Mouse (Mus musculus) midbrain, embryonic 15.5 days (tissue): ENCODE measurements at regions not wholly inside any gene's neighbourhood (a gene's known extent, or its start where the extent isn't known, plus 50 kb on each side); places are given as distances from the start of the nearest gene placed in this dataset.

Source experiments
- ATAC-seq: fragments of 200-750 bp; cut with Nextera tagmentation; replicated peaks from 2 replicates; pipeline ENCODE4 v1.8.0; 2017; ENCODE audit warnings: moderate TSS enrichment
- H3K27ac ChIP-seq: fragments of 300-500 bp; sonication (generic); 2 replicates; pipeline ENCODE4 v1.5.1; 2015; ENCODE audit warnings: mild to moderate bottlenecking, inconsistent platforms
- H3K27me3 ChIP-seq: fragments of 300-500 bp; sonication (generic); replicated peaks from 2 replicates; pipeline ENCODE4 v1.6.1; 2015; ENCODE audit warnings: inconsistent platforms
- H3K36me3 ChIP-seq: fragments of 300-500 bp; sonication (generic); replicated peaks from 2 replicates; pipeline ENCODE4 v1.6.1; 2015; ENCODE audit warnings: inconsistent platforms
- H3K4me1 ChIP-seq: fragments of 300-500 bp; sonication (generic); 2 replicates; pipeline ENCODE4 v1.6.1; 2015; ENCODE audit warnings: inconsistent platforms
- H3K4me2 ChIP-seq: fragments of 300-500 bp; sonication (generic); 2 replicates; pipeline ENCODE4 v1.6.1; 2015; ENCODE audit warnings: inconsistent platforms, mild to moderate bottlenecking, moderate library complexity
- H3K4me3 ChIP-seq: fragments of 300-500 bp; sonication (generic); 2 replicates; pipeline ENCODE4 v1.5.1; 2015; ENCODE audit warnings: mild to moderate bottlenecking, inconsistent platforms
- H3K9ac ChIP-seq: fragments of 300-500 bp; sonication (generic); 2 replicates; pipeline ENCODE4 v1.6.1; 2015; ENCODE audit warnings: mild to moderate bottlenecking, inconsistent platforms
- H3K9me3 ChIP-seq: fragments of 300-500 bp; sonication (generic); 2 replicates; pipeline ENCODE4 v1.6.1; 2016; ENCODE audit warnings: inconsistent platforms
- WGBS: fragments of 180-500 bp; shearing (Covaris S2); methylation state at CpG from one replicate; pipeline ENCODE4 v1.1.7; 2015; ENCODE audit warnings: mixed read lengths; 5-methylcytosine and 5-hydroxymethylcytosine counted together

GRCm38 (mm10) chr8:26364637-26365036 lies 245.3 kb downstream of the Gm45692 start:
- Histone ChIP-seq H3K4me1 (no peaks in the 10 kb centered on the region), H3K9me3 (no peaks in the 10 kb centered on the region), H3K9ac (no peak overlapping the region), H3K4me3 (no peak overlapping the region), H3K27me3 (no peaks in the 10 kb centered on the region), H3K36me3 (no peaks in the 10 kb centered on the region), H3K27ac (no peak overlapping the region), H3K4me2 (no peak overlapping the region)
- ATAC-seq: no peak
- 64% methylated on average over 4 of the region's 4 CpGs for WGBS

GRCm38 (mm10) chr8:26380668-26381067 lies 261.3 kb downstream of the Gm45692 start:
- H3K9ac ChIP-seq: no peak overlapping the region
- no peak overlapping the region for H3K27ac ChIP-seq
- no peak overlapping the region for H3K4me2 ChIP-seq
- 31% methylated on average over 3 of the region's 3 CpGs for WGBS
- no peak overlapping the region for H3K4me3 ChIP-seq
- ATAC-seq: no peak
- H3K36me3 ChIP-seq: no peaks in the 10 kb centered on the region
- H3K4me1 ChIP-seq: no peaks in the 10 kb centered on the region; the same call in 1 of the 2 replicates
- no peaks in the 10 kb centered on the region for H3K9me3 ChIP-seq
- H3K27me3 ChIP-seq: no peaks in the 10 kb centered on the region

GRCm38 (mm10) chr8:26382426-26382825 lies 263.1 kb downstream of the Gm45692 start:
- no peaks in the 10 kb centered on the region for H3K27me3 ChIP-seq
- no peak overlapping the region for H3K4me2 ChIP-seq
- no peaks in the 10 kb centered on the region for H3K9me3 ChIP-seq
- H3K4me3 ChIP-seq: no peak overlapping the region
- H3K36me3 ChIP-seq: no peaks in the 10 kb centered on the region
- no peak overlapping the region for H3K27ac ChIP-seq
- H3K4me1 ChIP-seq: no peaks in the 10 kb centered on the region; the same call in 1 of the 2 replicates
- no peak overlapping the region for H3K9ac ChIP-seq
- WGBS: 89% methylated on average over 7 of the region's 7 CpGs
- ATAC-seq: no peak

GRCm38 (mm10) chr8:26383886-26384285 lies 264.6 kb downstream of the Gm45692 start:
- no peaks in the 10 kb centered on the region for H3K36me3 ChIP-seq
- ATAC-seq: no peak
- H3K4me1 ChIP-seq: no peaks in the 10 kb centered on the region; the same call in 1 of the 2 replicates
- H3K4me3 ChIP-seq: no peak overlapping the region
- no peaks in the 10 kb centered on the region for H3K9me3 ChIP-seq
- no peaks in the 10 kb centered on the region for H3K27me3 ChIP-seq
- no peak overlapping the region for H3K4me2 ChIP-seq
- no peak overlapping the region for H3K9ac ChIP-seq
- no peak overlapping the region for H3K27ac ChIP-seq
- 70% methylated on average over 3 of the region's 3 CpGs for WGBS

GRCm38 (mm10) chr8:26384305-26384993 lies 265.1 kb downstream of the Gm45692 start:
- WGBS: 14% methylated on average over 3 of the region's 3 CpGs
- Histone ChIP-seq H3K4me1 (no peaks in the 10 kb centered on the region; the same call in 1 of the 2 replicates), H3K27me3 (no peaks in the 10 kb centered on the region), H3K9ac (no peak overlapping the region), H3K4me3 (no peak overlapping the region), H3K27ac (no peak overlapping the region), H3K4me2 (no peak overlapping the region), H3K9me3 (no peaks in the 10 kb centered on the region), H3K36me3 (no peaks in the 10 kb centered on the region)
- no peak for ATAC-seq

- H3K36me3 ChIP-seq: no peaks in the 10 kb centered on the region
- no peak overlapping the region for H3K4me2 ChIP-seq
- no peaks in the 10 kb centered on the region; the same call in 1 of the 2 replicates for H3K4me1 ChIP-seq
- H3K27me3 ChIP-seq: no peaks in the 10 kb centered on the region
- no peak overlapping the region for H3K9ac ChIP-seq
- no peak overlapping the region for H3K27ac ChIP-seq
- H3K9me3 ChIP-seq: no peaks in the 10 kb centered on the region
- 21% methylated on average over 6 of the region's 6 CpGs for WGBS
- H3K4me3 ChIP-seq: no peak overlapping the region
- ATAC-seq: no peak
Measured at GRCm38 (mm10) chr8:26384994-26385345, 265.6 kb downstream of the Gm45692 start.

GRCm38 (mm10) chr8:26395061-26395460 lies 275.7 kb downstream of the Gm45692 start:
- ATAC-seq: no peak
- 77% methylated on average over 6 of the region's 6 CpGs for whole genome bisulfite sequencing
- Histone ChIP-seq H3K27ac (no peak overlapping the region), H3K36me3 (no peaks in the 10 kb centered on the region), H3K4me2 (no peak overlapping the region), H3K9me3 (no peaks in the 10 kb centered on the region), H3K27me3 (no peaks in the 10 kb centered on the region), H3K4me3 (no peak overlapping the region), H3K9ac (no peak overlapping the region), H3K4me1 (no peaks in the 10 kb centered on the region)

GRCm38 (mm10) chr8:26420002-26420401 lies 300.7 kb downstream of the Gm45692 start:
- H3K4me2 ChIP-seq: no peak overlapping the region
- 57% methylated on average over 6 of the region's 6 CpGs for WGBS
- no peaks in the 10 kb centered on the region for H3K4me1 ChIP-seq
- ATAC-seq: peak; percentile 82
- no peak overlapping the region for H3K9ac ChIP-seq
- no peak overlapping the region for H3K27ac ChIP-seq
- no peaks in the 10 kb centered on the region for H3K9me3 ChIP-seq
- H3K36me3 ChIP-seq: no peaks in the 10 kb centered on the region
- no peaks in the 10 kb centered on the region for H3K27me3 ChIP-seq
- no peak overlapping the region for H3K4me3 ChIP-seq

GRCm38 (mm10) chr8:26420536-26420935 lies 301.2 kb downstream of the Gm45692 start:
- Histone ChIP-seq H3K9ac (no peak overlapping the region), H3K4me1 (no peaks in the 10 kb centered on the region), H3K36me3 (no peaks in the 10 kb centered on the region), H3K4me3 (no peak overlapping the region), H3K9me3 (no peaks in the 10 kb centered on the region), H3K27me3 (no peaks in the 10 kb centered on the region), H3K27ac (no peak overlapping the region), H3K4me2 (no peak overlapping the region)
- no peak; the same call in 1 of the 2 replicates for ATAC-seq
- WGBS: 84% methylated on average over 10 of the region's 10 CpGs

GRCm38 (mm10) chr8:26427311-26427710 lies 308.0 kb downstream of the Gm45692 start:
- H3K9me3 ChIP-seq: no peaks in the 10 kb centered on the region
- no peak overlapping the region for H3K4me2 ChIP-seq
- H3K9ac ChIP-seq: no peak overlapping the region
- no peaks in the 10 kb centered on the region for H3K36me3 ChIP-seq
- H3K27me3 ChIP-seq: no peaks in the 10 kb centered on the region
- no peak overlapping the region for H3K4me3 ChIP-seq
- no peak overlapping the region for H3K27ac ChIP-seq
- no peaks in the 10 kb centered on the region for H3K4me1 ChIP-seq
- no peak for ATAC-seq
- 95% methylated on average over 7 of the region's 7 CpGs for WGBS

GRCm38 (mm10) chr8:26429751-26430327 lies 310.5 kb downstream of the Gm45692 start:
- H3K36me3 ChIP-seq: no peaks in the 10 kb centered on the region
- no peak for ATAC-seq
- no peak overlapping the region for H3K9ac ChIP-seq
- no peaks in the 10 kb centered on the region for H3K27me3 ChIP-seq
- H3K4me2 ChIP-seq: no peak overlapping the region
- no peaks in the 10 kb centered on the region for H3K9me3 ChIP-seq
- no peak overlapping the region for H3K4me3 ChIP-seq
- H3K27ac ChIP-seq: no peak overlapping the region
- no peaks in the 10 kb centered on the region for H3K4me1 ChIP-seq
- WGBS: 84% methylated on average over 8 of the region's 8 CpGs

GRCm38 (mm10) chr8:26432161-26432919 lies 313.0 kb downstream of the Gm45692 start:
- WGBS: 87% methylated on average over 14 of the region's 14 CpGs
- ATAC-seq: no peak
- H3K27me3 ChIP-seq: no peaks in the 10 kb centered on the region
- no peaks in the 10 kb centered on the region for H3K4me1 ChIP-seq
- no peaks in the 10 kb centered on the region for H3K36me3 ChIP-seq
- no peak overlapping the region for H3K9ac ChIP-seq
- no peak overlapping the region for H3K27ac ChIP-seq
- no peak overlapping the region for H3K4me2 ChIP-seq
- H3K9me3 ChIP-seq: no peaks in the 10 kb centered on the region
- H3K4me3 ChIP-seq: no peak overlapping the region
